Mouse (Mus musculus): Measurements from ENCODE around the gene Jph4.

Gene Jph4

DNA sequence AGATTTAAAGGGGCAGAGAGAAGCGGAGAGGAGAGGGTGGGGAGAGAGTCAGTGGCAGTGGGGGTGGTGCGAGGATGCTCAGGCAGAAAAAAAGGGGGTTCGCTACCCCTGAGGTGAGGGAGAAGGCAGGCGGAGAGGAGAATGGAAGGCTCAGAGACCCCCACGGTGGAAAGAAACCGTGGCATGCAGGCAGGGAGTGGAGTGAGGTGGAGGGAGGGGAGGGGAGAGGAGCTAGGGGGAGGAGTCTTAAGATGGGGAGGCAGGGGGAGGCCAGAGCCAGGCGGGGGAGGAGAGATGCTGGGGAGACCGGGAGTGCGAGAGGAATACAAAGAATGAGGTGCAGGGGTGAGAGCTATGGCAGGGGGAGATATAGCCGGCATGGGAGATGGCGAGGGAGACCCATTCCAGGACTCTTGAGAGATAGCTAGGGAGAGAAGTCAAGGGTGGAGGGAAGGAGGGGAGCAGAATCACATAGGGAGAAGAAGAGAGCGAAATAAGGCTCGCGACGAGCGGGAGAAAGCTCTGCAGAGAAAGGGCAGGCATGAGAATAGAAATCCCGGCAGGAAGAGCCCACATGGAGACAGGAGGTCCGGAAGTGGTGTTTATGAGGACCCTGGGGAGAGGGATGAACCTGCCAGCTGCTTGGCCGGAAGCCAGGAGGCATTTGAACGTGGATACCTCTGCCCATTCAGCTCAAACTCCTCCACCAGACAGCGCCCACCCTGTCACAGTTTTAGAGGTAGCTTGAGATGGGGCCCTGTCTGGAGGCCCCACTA is at the start of gene Jph4:
Jph4 (minus strand) TSS at position 511 of the 776 bp plus-strand sequence.
- ATAC-seq (ENCODE audit: insufficient number of reproducible peaks, low FRiP score, low TSS enrichment), result peak; percentile 26

- ATAC-seq (ENCODE audit: insufficient number of reproducible peaks, low FRiP score, low TSS enrichment), result no peak
Observed at GRCm38 (mm10) chr14:55164172-55164806, 47.6 kb upstream of the Jph4 start.

DNA sequence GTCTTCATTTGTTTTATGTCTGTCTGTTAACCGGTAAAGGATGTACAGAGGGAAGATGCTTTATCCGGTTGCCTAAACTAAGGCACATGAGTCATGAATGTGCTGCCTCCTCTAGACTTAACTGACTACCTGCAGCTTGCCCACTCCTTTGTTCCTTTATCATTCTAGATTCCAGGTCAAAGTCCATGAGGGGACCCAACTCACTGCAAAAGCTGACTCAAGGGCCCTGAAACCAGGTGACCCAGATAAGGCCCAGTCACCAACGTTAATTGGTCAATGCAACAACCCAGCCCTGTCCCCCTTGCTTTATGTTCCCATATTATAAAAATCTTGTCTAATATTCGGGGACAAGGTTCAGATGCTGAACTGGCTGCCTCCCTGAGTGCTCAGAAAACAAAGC is 45.4 kb upstream of the Jph4 start:
- ATAC-seq (ENCODE audit: insufficient number of reproducible peaks, low FRiP score, low TSS enrichment), result no peak

DNA sequence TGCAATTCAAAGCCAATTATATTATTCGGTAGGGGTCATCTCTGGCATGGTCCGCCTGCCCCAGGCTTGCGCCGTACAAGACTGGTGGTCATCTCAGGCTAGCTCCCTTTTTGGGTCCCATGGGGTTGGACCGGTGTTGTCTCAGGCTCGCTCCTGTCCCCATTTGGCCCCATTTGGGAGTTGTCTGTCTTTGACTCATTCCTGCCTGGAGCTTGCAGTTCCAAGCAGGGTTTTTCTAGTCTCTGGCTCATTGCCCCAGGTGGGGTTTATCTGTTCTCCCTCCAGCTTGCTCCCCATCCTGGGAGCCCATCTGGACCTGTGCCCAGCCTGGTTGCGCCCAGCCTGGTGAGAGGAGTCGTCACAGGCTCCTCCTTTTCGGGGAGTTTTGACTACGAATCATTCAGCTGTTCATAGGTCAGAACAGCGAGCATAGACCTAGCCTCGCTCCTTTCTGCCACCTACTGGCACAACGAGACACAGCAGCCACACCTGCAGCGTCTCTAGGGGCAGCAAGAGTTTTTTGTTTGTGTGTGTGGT is 44.4 kb upstream of the Jph4 start:
- peak; percentile 88 for ATAC-seq (ENCODE audit: insufficient number of reproducible peaks, low FRiP score, low TSS enrichment)

GRCm38 (mm10) chr14:55160251-55161071 is 43.7 kb upstream of the Jph4 start:
- ATAC-seq (ENCODE audit: insufficient number of reproducible peaks, low FRiP score, low TSS enrichment), result no peak

DNA sequence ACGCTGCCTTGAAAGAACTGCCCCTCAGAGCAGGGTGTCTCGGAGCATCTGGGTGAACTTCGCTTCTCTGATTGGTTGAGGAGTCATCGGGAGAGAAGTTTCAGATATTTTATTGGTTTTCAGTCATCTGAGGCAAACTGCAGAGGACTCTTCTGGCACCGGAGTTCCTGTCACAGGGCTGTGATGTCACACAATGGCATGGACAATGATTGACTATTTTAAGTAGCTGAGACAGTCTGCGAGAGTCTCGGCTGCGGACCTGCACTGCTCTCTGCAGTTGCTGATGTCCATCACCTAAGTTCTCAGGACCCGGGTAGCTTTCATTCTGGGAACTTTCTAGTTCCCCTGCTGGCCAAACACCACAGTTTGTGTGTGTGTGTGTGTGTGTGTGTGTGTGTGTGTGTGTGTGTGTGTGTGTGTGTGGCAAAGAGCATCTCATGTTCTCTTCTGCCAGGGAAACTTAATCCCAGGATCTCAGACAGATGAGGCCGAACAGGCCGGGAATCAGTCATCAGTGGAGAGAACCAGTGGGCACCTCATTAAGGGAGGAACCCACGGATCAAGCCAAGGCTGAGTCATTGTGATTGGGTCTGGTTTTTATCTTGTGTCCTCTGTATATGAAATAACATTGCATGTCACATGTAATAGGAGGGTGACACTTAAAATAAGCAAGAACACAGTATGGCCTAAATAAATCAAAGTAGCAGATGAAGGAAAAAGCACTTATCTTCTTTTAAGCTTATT is 40.8 kb upstream of the Jph4 start:
- no peak for ATAC-seq (ENCODE audit: insufficient number of reproducible peaks, low FRiP score, low TSS enrichment)

DNA sequence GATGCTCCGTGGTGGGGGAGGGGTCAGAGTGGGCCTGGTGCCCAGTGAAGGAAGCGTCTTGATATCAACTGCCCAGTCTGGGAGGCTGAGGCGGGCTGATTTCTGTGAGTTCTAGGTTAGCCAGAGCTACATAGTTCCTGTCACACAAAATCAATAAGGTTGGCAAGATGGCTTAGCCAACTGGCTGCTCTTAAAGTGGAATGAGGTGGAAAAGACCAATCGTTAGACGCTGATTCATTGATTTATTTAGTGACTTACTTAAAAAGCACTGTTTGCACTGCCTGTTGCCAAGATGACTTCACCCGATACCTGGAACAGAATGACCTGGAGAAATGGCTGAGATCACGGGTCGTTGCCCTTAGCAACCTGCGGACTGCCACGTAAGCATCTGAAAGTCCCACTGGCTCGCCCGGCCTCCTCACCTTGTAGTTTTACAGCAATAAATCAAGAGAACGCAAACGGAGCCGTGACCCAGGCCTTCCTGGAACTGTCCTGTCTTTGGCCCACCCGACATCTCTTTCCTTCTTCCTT is 36.3 kb upstream of the Jph4 start:
- no peak for ATAC-seq (ENCODE audit: insufficient number of reproducible peaks, low FRiP score, low TSS enrichment)

DNA sequence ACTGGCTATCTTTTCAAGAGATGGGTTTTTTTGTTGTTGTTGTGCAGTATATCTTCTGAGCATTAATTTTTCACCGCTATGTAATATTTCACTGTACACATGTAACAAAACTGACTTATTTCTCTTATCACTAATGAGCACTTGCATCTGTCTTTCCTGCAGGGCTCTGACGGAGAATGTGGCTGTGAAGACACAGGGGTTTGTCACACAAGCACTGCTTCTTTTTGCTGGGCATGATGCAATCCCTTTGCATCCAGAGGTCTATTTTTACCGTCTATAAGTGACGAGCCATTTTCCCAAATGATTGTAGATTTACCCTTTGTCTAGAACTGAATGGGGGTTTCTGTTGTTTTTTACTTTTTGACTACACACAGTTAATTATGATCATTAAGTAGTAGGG is 35.4 kb upstream of the Jph4 start:
- ATAC-seq (ENCODE audit: insufficient number of reproducible peaks, low FRiP score, low TSS enrichment), result no peak

DNA sequence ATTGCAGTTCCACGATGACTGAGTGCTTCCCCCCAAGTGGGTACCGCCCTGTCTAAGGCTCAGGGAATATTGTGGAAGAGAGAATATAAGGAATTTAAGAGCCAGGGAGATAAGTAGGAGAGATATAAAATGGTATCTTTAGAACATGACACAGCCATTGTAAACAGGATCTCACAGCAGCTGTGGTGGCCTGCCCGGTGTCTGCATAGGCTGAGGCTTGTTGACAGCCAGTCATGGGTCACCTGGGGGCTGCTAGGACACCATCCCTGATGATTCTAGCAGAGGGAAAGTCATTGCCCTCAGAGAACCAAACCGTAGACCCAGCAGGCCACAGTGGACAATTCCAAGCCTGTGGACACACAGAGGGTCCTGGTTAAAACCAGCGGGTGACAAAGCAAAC is 34.2 kb upstream of the Jph4 start:
- no peak for ATAC-seq (ENCODE audit: insufficient number of reproducible peaks, low FRiP score, low TSS enrichment)

DNA sequence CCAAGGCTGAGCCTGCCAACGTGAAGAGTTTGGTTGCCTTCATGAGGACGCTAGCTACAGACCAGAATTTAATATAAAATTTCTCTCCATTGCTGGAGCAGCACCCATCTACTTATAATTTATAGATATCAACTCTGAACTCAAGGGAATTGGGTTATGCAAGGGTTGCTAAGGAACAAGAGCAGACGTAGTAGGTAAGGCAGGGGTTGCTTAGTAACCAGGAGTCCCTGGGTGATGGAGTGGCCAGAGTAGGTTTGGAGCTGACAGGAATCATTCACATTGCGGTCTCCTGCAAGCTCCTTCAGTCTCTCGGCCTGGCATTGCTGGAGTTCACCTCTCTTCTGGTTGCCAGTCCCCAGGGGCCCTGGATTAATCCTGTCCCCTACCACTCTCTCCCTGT is 32.3 kb upstream of the Jph4 start:
- ATAC-seq (ENCODE audit: insufficient number of reproducible peaks, low FRiP score, low TSS enrichment), result no peak

DNA sequence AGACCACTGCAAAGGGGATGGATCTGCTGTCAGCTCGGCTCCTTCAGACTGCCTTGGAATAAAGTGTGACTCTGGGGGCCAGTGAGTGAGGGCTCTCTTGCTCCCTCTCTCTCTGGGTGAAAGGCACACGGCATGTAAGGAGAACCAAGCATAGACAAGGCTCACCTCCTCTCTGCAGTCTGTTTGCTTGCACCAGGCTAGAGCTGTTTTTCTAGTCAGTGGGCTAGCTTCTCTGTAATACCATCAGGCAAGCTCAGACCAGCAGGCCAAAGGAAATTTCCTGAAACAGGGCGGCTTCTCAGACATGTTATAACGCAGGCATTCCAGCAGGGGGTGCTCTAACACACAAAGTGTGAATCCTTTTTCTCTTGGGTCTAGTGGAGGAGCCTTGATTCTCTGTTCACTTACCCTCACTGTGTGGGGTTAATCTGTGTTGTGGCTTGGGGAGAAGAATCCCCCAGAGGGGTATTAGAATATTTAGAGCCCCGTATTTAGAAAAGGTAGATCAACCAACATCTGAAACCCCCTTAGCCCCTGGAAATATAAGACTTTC is 31.7 kb upstream of the Jph4 start:
- peak; percentile 26; the same call in 1 of the 2 replicates for ATAC-seq (ENCODE audit: insufficient number of reproducible peaks, low FRiP score, low TSS enrichment)

DNA sequence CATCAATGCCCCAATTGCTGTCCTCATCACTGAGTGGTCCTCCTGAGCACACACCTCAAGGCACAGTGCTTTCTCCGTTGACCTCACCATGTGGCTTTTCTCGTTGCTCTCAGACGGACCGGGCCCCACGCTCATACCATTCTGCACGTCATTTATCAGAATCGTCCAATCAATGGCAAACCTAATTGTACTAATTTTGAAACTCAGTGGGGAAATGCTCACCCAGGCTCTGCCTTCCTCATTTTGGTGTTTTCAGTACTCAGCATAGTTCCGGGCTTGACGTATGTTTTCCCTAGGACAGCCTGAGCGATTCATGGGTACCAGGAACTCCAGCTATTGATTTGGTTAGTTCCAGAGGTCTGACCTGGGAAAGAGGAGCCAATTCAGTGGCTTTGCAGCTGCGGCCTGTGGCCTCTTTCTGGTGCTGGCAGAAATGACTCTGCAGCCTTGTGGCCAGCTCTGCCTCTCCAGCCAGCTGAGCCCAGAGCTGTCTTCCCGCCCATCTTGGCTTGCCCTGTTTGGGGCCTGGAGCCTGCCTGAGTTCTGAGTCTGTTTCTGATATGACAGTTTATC is 30.2 kb upstream of the Jph4 start:
- no peak for ATAC-seq (ENCODE audit: insufficient number of reproducible peaks, low FRiP score, low TSS enrichment)

- no peak for ATAC-seq (ENCODE audit: insufficient number of reproducible peaks, low FRiP score, low TSS enrichment)
Observed at GRCm38 (mm10) chr14:55146324-55146723, 29.6 kb upstream of the Jph4 start.

DNA sequence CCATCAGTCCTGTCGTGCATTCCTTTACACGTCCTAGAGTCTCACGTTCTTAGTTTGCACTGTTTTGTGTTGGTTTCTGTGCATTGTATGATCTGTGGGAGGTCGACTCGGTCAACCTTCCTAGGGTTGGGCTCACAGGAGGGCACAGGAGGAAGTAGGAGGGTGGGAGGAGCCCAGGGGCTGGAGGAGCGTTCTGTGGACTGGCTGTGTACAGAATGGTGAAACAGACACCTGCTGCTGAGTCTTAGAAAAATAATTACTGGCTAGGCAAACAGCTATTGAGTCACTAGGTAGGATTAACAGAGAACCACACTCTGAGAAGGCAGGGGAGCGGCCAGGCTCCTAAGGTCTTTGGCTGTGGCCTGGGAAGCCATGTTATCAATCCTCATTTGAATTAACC is 22.6 kb upstream of the Jph4 start:
- ATAC-seq (ENCODE audit: insufficient number of reproducible peaks, low FRiP score, low TSS enrichment), result no peak

DNA sequence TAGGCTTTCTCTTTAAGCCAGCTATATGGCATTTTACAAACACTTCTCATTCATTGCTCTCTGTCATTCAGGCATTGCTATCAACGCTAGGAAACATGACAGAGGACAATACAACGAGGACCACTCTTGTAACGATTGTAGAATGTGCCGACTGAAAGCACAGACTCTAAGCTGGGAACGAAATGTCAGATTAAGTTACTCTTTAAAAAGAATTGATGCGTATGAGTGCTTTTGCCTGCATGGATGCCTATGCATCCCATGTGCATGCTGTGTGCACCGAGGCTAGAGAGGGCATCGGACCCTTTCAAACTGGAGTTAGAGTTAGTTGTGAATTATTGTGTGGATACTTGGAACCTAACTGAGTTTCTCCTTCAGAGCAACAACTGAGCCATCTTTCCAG is 18.9 kb upstream of the Jph4 start:
- ATAC-seq (ENCODE audit: insufficient number of reproducible peaks, low FRiP score, low TSS enrichment), result no peak

- ATAC-seq (ENCODE audit: insufficient number of reproducible peaks, low FRiP score, low TSS enrichment), result no peak
Observed at GRCm38 (mm10) chr14:55126521-55126920, 9.8 kb upstream of the Jph4 start.

GRCm38 (mm10) chr14:55125711-55126110 is 9.0 kb upstream of the Jph4 start:
- ATAC-seq (ENCODE audit: insufficient number of reproducible peaks, low FRiP score, low TSS enrichment), result no peak

- no peak for ATAC-seq (ENCODE audit: insufficient number of reproducible peaks, low FRiP score, low TSS enrichment)
Observed at GRCm38 (mm10) chr14:55122359-55122758, 5.6 kb upstream of the Jph4 start.

DNA sequence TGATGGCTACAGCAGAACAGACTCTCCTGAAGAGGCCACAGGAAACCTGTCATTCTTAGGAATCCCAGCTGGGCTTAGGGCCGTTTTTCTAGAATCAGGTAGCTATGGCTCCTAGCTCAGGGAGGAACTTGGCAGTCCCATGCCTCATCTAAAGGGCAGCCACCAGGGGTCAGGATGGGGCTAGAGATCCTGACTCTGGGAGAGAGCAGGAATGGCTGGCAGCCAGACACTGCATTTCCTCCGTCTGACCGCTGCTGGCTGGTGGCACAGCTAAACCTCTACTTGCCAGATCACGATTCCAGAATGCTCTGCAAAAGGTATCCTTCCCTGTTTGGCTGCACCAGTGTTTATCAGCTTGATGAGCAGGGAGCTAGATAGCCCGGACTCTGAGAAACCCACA is 5.2 kb upstream of the Jph4 start:
- peak; percentile 80 for ATAC-seq (ENCODE audit: insufficient number of reproducible peaks, low FRiP score, low TSS enrichment)

All from cerebellum, adult (tissue).